Mouse (Mus musculus) right cerebral cortex, postnatal 25 days (tissue): ENCODE results near the gene Wdr90.

ENCODE experiments used
- DNase-seq: peaks from one replicate; pipeline ENCODE4 v3.0.0; 2022

Wdr90 gene

GRCm38 (mm10) chr17:25796211-25796771 is 65.0 kb downstream of the Wdr90 start:
- no peak for DNase-seq

DNA sequence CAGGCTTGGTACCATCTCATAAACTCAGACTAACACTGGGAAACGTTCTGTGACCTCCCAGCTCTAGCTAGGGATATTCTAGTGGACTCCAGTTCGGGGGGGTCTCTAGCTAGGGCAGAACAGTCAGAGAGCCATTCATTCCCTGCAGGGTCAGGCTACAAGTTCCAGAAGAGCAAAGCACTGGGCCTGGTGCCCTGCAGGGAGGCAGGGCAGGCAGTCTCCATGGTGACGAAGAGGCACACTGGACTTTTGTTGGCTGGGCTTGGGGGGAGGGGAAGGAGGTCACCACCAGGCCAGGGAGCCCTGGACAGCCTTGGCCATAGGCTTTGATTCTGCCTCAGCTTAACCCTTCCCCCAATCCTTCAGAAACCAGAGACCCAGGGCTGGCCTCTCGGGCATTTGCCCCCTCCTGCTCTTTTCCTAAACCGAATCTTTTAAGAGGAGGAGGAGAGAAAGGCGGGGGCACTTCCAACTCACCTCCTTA is 65.7 kb downstream of the Wdr90 start, which contains the start of gene AC134908.4:
AC134908.4 (minus strand) TSS at position 51 of the 484 bp plus-strand sequence.
- peak; percentile 62 for DNase-seq

DNA sequence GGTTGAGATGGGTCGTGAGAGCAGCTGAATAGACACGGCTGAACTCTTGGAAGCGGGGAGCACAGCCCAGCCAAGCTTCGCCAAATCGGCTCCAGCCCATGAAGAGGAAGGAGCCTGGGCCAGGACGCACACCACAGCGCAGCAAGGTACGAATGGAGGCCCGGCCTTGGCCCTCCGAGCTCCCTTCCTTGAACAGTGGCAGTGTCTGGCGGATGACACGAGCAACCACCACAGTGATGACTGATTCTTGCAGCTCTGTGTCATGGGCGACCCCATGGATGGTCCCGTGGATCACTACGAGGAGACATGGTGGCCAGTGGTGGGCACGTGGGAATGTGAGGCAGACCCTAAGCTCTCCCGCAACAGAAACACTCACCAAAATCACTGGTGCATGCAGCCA is 66.3 kb downstream of the Wdr90 start:
- no peak for DNase-seq
